Mouse (Mus musculus) NIH3T3 (cell line): ENCODE data around the gene Gm8220.
"Not testable (repeated sequence)": the region's sequence is repeated elsewhere in the genome, so short reads cannot be mapped to it uniquely, and the experiment has no call there.

Experiments used
- DNase-seq: peaks from one replicate; pipeline ENCODE4 v3.0.0-alpha.2; 2012; ENCODE audit warnings: low read depth

Gene Gm8220

DNA sequence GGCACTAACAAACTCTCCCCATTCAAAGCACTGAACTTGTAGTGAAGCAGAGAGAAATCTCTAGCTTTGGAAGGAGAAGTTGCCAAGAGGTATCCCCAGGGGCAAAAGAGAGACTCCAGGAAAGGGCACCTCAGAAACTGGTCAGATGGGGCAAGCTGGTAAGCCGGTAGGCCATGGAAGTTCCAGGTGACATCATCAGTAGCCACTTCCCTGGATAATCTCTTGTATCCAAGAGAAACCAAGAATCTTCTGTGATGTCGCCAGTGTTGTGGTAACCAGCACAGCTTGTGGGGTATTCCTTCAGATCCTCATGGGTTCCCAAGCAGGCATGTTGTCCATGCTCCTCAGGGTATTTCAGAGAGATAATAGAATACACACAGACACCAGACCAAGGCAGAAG lies at the start of gene Gm8220:
Gm8220 (plus strand) TSS at position 301 of the 400 bp plus-strand sequence.
- not testable (repeated sequence) for DNase-seq

DNA sequence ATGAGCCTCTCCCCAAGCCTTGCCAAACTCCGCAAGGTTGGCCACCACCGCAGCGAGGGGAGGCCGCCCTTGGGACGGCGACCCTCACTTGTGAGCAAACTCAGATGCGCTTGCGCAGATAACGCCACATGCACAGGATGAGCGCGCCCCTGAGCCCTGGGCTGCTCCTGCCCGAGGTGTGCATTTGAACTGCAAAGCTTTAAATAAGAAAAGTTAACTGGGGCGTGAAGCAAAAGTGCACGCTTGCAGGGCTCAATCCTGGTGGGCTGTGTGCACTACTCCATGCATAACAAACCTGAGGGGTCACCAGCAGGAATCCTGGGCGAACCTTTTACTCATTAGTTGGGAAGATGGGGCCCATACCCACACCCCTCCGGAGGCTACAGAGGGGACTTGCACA lies 37.3 kb upstream of the Gm8220 start:
- no peak for DNase-seq

DNA sequence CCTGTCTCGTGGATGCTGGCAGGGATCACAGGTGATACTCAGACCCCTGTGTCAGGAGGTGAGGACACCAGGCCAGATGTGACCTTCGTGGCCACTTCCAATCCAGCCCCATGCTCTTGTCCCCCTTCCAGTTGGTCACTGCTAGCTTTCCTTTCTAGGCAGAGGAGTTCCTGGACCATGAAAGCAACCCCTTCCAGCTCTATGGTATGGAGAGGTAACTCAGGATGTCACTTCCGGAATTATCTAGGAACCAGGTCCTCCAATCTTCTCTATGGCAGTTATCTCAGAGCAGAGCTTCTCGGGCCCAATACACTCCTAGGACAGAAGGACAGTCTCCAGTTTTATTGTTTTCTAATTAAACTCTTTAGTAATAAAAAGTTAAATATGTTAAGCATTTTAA lies 26.7 kb downstream of the Gm8220 start:
- DNase-seq, result not testable (repeated sequence)

DNA sequence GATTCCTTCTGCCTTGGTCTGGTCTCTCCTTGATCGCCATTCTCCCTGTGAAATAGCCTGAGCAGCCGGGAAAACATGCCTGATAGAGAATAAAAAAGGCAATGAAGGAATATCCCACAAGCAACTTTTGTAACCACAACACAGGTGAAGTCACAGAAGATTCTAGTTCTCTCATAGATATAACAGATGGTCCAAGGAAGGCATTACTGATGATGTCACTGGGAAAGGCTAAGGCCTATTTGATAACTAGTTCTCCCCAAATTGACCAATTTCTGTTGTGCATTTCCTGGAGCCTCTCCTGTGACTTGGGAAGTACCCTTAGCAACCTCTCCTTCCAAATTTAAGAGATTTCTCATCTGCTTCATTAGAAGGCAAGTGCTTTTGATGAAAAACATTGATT lies 53.1 kb downstream of the Gm8220 start, which contains the start of gene Gm5930:
Gm5930 (minus strand) TSS at position 101 of the 400 bp plus-strand sequence.
- DNase-seq, result not testable (repeated sequence)
